Mouse (Mus musculus) lung, embryonic 15.5 days (tissue): ENCODE measurements around the gene Gm5475. TPM values are rescaled to one million over a fixed set of nuclear protein-coding genes. Genes with fewer than 3 reads are reported as not detected.

Experiments used
- ATAC-seq: fragments of 200-750 bp; cut with Nextera tagmentation; 2 replicates; pipeline ENCODE4 v1.8.0; 2017; ENCODE audit warnings: moderate number of reproducible peaks, borderline replicate concordance; ENCODE audit not compliant: low FRiP score, low TSS enrichment; ENCODE audit errors: extremely low read depth
- H3K27ac ChIP-seq: fragments of 300-500 bp; sonication (generic); 2 replicates; pipeline ENCODE4 v1.5.1; 2015; ENCODE audit warnings: moderate library complexity, mild to moderate bottlenecking, inconsistent platforms
- H3K27me3 ChIP-seq: fragments of 300-500 bp; sonication (generic); 2 replicates; pipeline ENCODE4 v1.6.1; 2015; ENCODE audit warnings: inconsistent platforms
- H3K36me3 ChIP-seq: fragments of 300-500 bp; sonication (generic); 2 replicates; pipeline ENCODE4 v1.6.1; 2015; ENCODE audit warnings: inconsistent platforms
- H3K4me1 ChIP-seq: fragments of 300-500 bp; sonication (generic); 2 replicates; pipeline ENCODE4 v1.6.1; 2015; ENCODE audit warnings: inconsistent platforms
- H3K4me2 ChIP-seq: fragments of 300-500 bp; sonication (generic); 2 replicates; pipeline ENCODE4 v1.6.1; 2015; ENCODE audit warnings: inconsistent platforms, mild to moderate bottlenecking, moderate library complexity
- H3K4me3 ChIP-seq: fragments of 300-500 bp; sonication (generic); 2 replicates; pipeline ENCODE4 v1.5.1; 2015; ENCODE audit warnings: mild to moderate bottlenecking, inconsistent platforms
- H3K9ac ChIP-seq: fragments of 300-500 bp; sonication (generic); 2 replicates; pipeline ENCODE4 v1.6.1; 2015; ENCODE audit warnings: inconsistent platforms
- H3K9me3 ChIP-seq: fragments of 300-500 bp; sonication (generic); 2 replicates; pipeline ENCODE4 v1.6.1; 2016; ENCODE audit warnings: inconsistent platforms
- WGBS: fragments of 180-500 bp; shearing (Covaris S2); methylation state at CpG from one replicate; pipeline ENCODE4 v1.1.7; 2015; 5-methylcytosine and 5-hydroxymethylcytosine counted together
- polyA plus RNA-seq: library from polyadenylated mRNA; unstranded; fragments of >200 nt; fragmentation: Nextera tagmentation; extraction: Ambion mirVana; gene quantifications from 2 replicates; pipeline ENCODE4 v1.2.1, GENCODE M21; 2015

The Gm5475 gene
- polyA plus RNA-seq, 1 experiment from 2014 or later, result 0.06 TPM

DNA sequence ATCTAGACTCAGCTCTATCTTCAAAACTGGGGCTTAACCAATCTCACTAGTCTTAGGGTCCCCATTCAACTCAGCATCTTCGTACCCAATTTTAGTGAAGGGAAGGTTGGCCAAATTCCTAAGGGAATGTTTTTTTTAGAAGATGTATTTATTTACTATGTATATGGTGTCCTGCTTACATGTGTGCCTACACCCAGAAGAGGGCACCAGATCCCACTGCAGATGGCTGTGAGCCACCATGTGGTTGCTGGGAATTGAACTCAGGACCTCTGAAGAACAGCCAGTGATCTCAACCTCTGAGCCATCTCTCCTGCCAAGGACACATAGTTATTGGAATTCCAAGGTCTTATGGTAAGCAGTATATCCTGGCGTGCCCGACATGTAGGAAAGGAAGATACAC is 26.4 kb upstream of the Gm5475 start:
- 96% methylated on average over 3 of the region's 3 CpGs for WGBS
- Histone ChIP-seq H3K36me3 (peaks cover 55% of the 10 kb centered on the region), H3K9ac (no peak overlapping the region), H3K4me1 (no peaks in the 10 kb centered on the region), H3K27me3 (no peaks in the 10 kb centered on the region), H3K4me3 (no peak overlapping the region), H3K4me2 (no peak overlapping the region), H3K9me3 (no peaks in the 10 kb centered on the region), H3K27ac (no peak overlapping the region)
- no peak for ATAC-seq

GRCm38 (mm10) chr15:100400592-100401250 is 21.2 kb upstream of the Gm5475 start:
- WGBS, result 86% methylated on average over 16 of the region's 16 CpGs
- no peak overlapping the region for H3K27ac ChIP-seq
- peaks cover 92% of the 10 kb centered on the region for H3K36me3 ChIP-seq
- H3K9ac ChIP-seq, result no peak overlapping the region
- no peak overlapping the region for H3K4me2 ChIP-seq
- H3K4me1 ChIP-seq, result no peaks in the 10 kb centered on the region
- no peak overlapping the region for H3K4me3 ChIP-seq
- no peaks in the 10 kb centered on the region for H3K27me3 ChIP-seq
- no peaks in the 10 kb centered on the region for H3K9me3 ChIP-seq
- no peak for ATAC-seq

- ATAC-seq, result no peak
- Histone ChIP-seq H3K36me3 (peaks cover 86% of the 10 kb centered on the region), H3K27ac (no peak overlapping the region), H3K9ac (no peak overlapping the region), H3K4me1 (no peaks in the 10 kb centered on the region), H3K9me3 (no peaks in the 10 kb centered on the region), H3K4me2 (no peak overlapping the region), H3K27me3 (no peaks in the 10 kb centered on the region), H3K4me3 (no peak overlapping the region)
- 97% methylated on average over 4 of the region's 4 CpGs for WGBS
These were observed 20.1 kb upstream of the Gm5475 start for GRCm38 (mm10) chr15:100401811-100402210.

DNA sequence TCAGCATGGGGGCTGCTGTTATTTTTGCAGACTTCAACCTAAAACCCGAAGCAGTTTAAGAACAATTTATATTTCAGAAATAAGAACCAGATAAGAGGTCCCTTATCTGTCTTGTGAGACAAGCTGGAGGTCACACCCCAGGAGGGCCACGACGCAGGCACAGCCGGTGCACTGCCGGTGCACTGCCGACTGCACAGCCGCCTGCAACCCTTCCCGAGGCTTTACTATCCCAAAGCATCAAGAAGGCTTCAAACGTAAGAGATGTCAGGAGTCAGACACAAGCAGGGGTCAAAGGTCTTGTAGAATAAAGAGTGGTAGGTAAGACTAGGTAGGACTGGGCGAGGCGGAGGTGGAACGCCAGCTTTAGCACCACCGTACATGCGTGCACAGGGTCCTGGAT is 19.6 kb upstream of the Gm5475 start:
- WGBS, result 80% methylated on average over 14 of the region's 14 CpGs
- Histone ChIP-seq H3K9ac (no peak overlapping the region), H3K36me3 (peaks cover 80% of the 10 kb centered on the region), H3K27ac (no peak overlapping the region), H3K4me1 (no peaks in the 10 kb centered on the region), H3K27me3 (no peaks in the 10 kb centered on the region), H3K4me2 (no peak overlapping the region), H3K9me3 (no peaks in the 10 kb centered on the region), H3K4me3 (no peak overlapping the region)
- ATAC-seq, result no peak

- Histone ChIP-seq H3K4me3 (no peak overlapping the region), H3K9me3 (no peaks in the 10 kb centered on the region), H3K9ac (no peak overlapping the region), H3K27me3 (no peaks in the 10 kb centered on the region), H3K36me3 (peaks cover 80% of the 10 kb centered on the region), H3K4me2 (no peak overlapping the region), H3K4me1 (no peaks in the 10 kb centered on the region), H3K27ac (no peak overlapping the region)
- ATAC-seq, result no peak
- 82% methylated on average over 4 of the region's 4 CpGs for WGBS
These were observed 19.1 kb upstream of the Gm5475 start for GRCm38 (mm10) chr15:100402798-100403197.

GRCm38 (mm10) chr15:100403318-100404000 is 18.5 kb upstream of the Gm5475 start:
- ATAC-seq, result no peak
- WGBS, result 87% methylated on average over 16 of the region's 16 CpGs
- no peak overlapping the region for H3K9ac ChIP-seq
- H3K27ac ChIP-seq, result no peak overlapping the region
- no peak overlapping the region for H3K4me3 ChIP-seq
- H3K36me3 ChIP-seq, result peaks cover 80% of the 10 kb centered on the region
- H3K4me1 ChIP-seq, result no peaks in the 10 kb centered on the region
- H3K9me3 ChIP-seq, result no peaks in the 10 kb centered on the region
- no peak overlapping the region for H3K4me2 ChIP-seq
- H3K27me3 ChIP-seq, result no peaks in the 10 kb centered on the region

DNA sequence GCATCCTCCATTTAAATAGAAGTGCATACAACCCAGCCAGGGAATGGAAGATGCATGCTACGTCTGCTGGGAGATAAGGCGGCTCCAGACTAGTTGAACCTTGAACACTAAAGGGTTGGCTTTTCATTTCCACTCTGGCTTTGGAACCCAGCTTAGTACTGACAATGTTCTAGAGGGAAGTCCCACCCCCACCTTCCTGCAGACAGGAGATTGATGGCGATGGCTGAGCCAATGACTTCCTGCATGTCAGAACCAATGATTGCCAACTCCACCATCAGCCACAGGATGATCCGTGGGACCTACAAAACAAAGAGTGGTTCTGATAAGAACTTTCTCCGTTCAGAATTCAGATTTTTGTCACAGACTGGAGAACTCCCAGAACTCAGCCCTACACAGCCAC is 15.9 kb upstream of the Gm5475 start:
- Histone ChIP-seq H3K4me3 (no peak overlapping the region), H3K9ac (no peak overlapping the region), H3K27ac (no peak overlapping the region), H3K27me3 (no peaks in the 10 kb centered on the region), H3K4me1 (no peaks in the 10 kb centered on the region), H3K4me2 (no peak overlapping the region), H3K9me3 (no peaks in the 10 kb centered on the region), H3K36me3 (peaks cover 59% of the 10 kb centered on the region)
- no peak for ATAC-seq
- 64% methylated on average over 5 of the region's 5 CpGs for WGBS

GRCm38 (mm10) chr15:100410918-100411672 is 10.9 kb upstream of the Gm5475 start:
- Histone ChIP-seq H3K9ac (no peak overlapping the region), H3K4me1 (peaks cover 8% of the 10 kb centered on the region; the same call in 1 of the 2 replicates), H3K4me3 (no peak overlapping the region), H3K27me3 (no peaks in the 10 kb centered on the region), H3K36me3 (peaks cover 16% of the 10 kb centered on the region), H3K4me2 (no peak overlapping the region), H3K27ac (no peak overlapping the region), H3K9me3 (no peaks in the 10 kb centered on the region)
- WGBS, result 52% methylated on average over 14 of the region's 14 CpGs
- peak; percentile 32; the same call in 1 of the 2 replicates for ATAC-seq

DNA sequence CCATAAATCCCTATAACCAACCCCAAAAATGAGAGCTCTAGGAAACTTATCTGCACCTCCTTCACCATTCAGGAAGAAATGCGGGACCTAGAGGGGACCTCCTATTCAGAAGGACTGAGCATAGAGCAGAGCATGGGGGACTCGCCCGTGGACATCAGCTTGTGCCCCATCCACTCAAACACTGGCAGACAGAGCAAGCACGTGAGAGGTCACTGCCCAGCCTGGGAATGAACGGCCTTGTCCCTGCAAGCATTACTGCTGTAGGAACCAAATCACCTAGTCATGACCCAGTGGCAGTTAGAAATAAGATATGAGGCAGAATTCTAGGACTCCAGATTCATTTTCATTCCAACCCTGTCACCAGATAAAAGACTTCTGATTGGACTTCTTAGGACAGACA is 10.2 kb upstream of the Gm5475 start:
- peaks cover 15% of the 10 kb centered on the region; the same call in 1 of the 2 replicates for H3K36me3 ChIP-seq
- no peaks in the 10 kb centered on the region for H3K27me3 ChIP-seq
- H3K27ac ChIP-seq, result no peak overlapping the region
- peaks cover 8% of the 10 kb centered on the region; the same call in 1 of the 2 replicates for H3K4me1 ChIP-seq
- no peak overlapping the region for H3K9ac ChIP-seq
- no peak for ATAC-seq
- 81% methylated on average over 5 of the region's 5 CpGs for WGBS
- H3K4me3 ChIP-seq, result no peak overlapping the region
- H3K9me3 ChIP-seq, result no peaks in the 10 kb centered on the region
- H3K4me2 ChIP-seq, result no peak overlapping the region

- peaks cover 8% of the 10 kb centered on the region; the same call in 1 of the 2 replicates for H3K4me1 ChIP-seq
- no peak overlapping the region for H3K27ac ChIP-seq
- no peak overlapping the region for H3K4me3 ChIP-seq
- WGBS, result 82% methylated on average over 4 of the region's 5 CpGs
- H3K9me3 ChIP-seq, result no peaks in the 10 kb centered on the region
- no peak overlapping the region for H3K9ac ChIP-seq
- no peak for ATAC-seq
- H3K27me3 ChIP-seq, result no peaks in the 10 kb centered on the region
- H3K4me2 ChIP-seq, result no peak overlapping the region
- 0 out of 2 replicates have a peak, but pooled peaks cover 6% of the 10 kb centered on the region for H3K36me3 ChIP-seq
These were observed 8.6 kb upstream of the Gm5475 start for GRCm38 (mm10) chr15:100413306-100413705.

DNA sequence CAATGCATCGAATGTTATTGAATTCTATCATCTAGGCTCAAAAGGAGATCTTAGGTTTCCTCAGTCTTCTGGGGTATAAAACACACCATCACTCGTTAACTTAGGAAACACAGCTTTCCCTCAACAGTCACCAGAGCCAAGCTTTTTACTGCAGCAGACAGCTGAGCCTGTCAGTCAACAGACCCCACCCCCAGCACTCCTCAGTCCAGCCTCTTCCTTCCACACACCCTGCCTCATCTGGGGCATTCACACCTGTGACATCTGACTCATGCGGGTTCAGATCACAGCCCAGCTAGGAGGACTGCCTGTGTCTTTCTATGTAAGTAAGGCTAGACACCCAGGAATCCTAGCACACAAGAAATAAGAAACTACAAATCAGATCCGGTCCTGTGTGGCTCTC is 7.9 kb upstream of the Gm5475 start:
- WGBS, result 53% methylated on average over 4 of the region's 4 CpGs
- H3K27ac ChIP-seq, result no peak overlapping the region
- 0 out of 2 replicates have a peak, but pooled peaks cover 5% of the 10 kb centered on the region for H3K36me3 ChIP-seq
- H3K9ac ChIP-seq, result no peak overlapping the region
- no peaks in the 10 kb centered on the region for H3K27me3 ChIP-seq
- no peak overlapping the region for H3K4me2 ChIP-seq
- no peak for ATAC-seq
- no peaks in the 10 kb centered on the region for H3K9me3 ChIP-seq
- no peak overlapping the region for H3K4me3 ChIP-seq
- H3K4me1 ChIP-seq, result peaks cover 8% of the 10 kb centered on the region; the same call in 1 of the 2 replicates

DNA sequence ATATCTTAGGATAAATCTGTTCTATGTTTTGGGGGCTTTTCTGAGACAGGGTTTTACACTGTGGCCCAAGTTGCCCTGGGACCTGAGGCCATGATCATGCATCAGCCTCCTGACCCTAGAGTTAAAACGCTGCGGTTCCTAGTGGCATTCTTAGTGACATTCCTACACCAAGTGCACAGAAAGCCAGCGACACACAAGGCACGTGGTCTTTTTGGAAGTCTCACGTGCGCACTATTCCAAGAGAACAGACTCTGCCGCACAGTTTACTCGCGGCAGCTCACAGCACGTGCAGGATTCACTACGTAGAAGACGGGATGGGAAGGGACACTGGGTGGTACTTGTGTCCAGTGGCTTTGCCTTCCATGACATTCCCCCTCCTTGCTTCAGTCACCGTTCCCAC is 7.0 kb upstream of the Gm5475 start:
- Histone ChIP-seq H3K4me1 (peaks cover 8% of the 10 kb centered on the region; the same call in 1 of the 2 replicates), H3K9me3 (no peaks in the 10 kb centered on the region), H3K4me2 (no peak overlapping the region), H3K27ac (no peak overlapping the region), H3K27me3 (no peaks in the 10 kb centered on the region), H3K9ac (no peak overlapping the region), H3K4me3 (no peak overlapping the region), H3K36me3 (0 out of 2 replicates have a peak, but pooled peaks cover 1% of the 10 kb centered on the region)
- 91% methylated on average over 13 of the region's 13 CpGs for WGBS
- ATAC-seq, result no peak
